Mouse (Mus musculus) right cerebral cortex, postnatal 14 days (tissue): Measurements from ENCODE around the gene Atp6v1a.

Experiments used
- DNase-seq: peaks from one replicate; pipeline ENCODE4 v3.0.0; 2022

Atp6v1a gene

GRCm38 (mm10) chr16:44136511-44137021 lies 2.9 kb downstream of the Atp6v1a start:
- DNase-seq = no peak

GRCm38 (mm10) chr16:44133187-44133586 lies 6.3 kb downstream of the Atp6v1a start:
- no peak for DNase-seq

GRCm38 (mm10) chr16:44132300-44132699 lies 7.2 kb downstream of the Atp6v1a start:
- DNase-seq = no peak

GRCm38 (mm10) chr16:44126437-44126836 lies 13.1 kb downstream of the Atp6v1a start:
- DNase-seq = no peak

GRCm38 (mm10) chr16:44125436-44125835 lies 14.1 kb downstream of the Atp6v1a start:
- no peak for DNase-seq

- no peak for DNase-seq
These were observed 14.8 kb downstream of the Atp6v1a start for GRCm38 (mm10) chr16:44124713-44125112.

- DNase-seq = no peak
These were observed 15.7 kb downstream of the Atp6v1a start for GRCm38 (mm10) chr16:44123786-44124185.

GRCm38 (mm10) chr16:44122982-44123725 lies 16.4 kb downstream of the Atp6v1a start:
- no peak for DNase-seq

GRCm38 (mm10) chr16:44122574-44122973 lies 16.9 kb downstream of the Atp6v1a start:
- no peak for DNase-seq

GRCm38 (mm10) chr16:44122122-44122521 lies 17.4 kb downstream of the Atp6v1a start:
- no peak for DNase-seq

GRCm38 (mm10) chr16:44119753-44120501 lies 19.6 kb downstream of the Atp6v1a start:
- no peak for DNase-seq

- peak; percentile 36 for DNase-seq
These were observed 30.5 kb downstream of the Atp6v1a start for GRCm38 (mm10) chr16:44109002-44109401.

- no peak for DNase-seq
These were observed 34.3 kb downstream of the Atp6v1a start for GRCm38 (mm10) chr16:44105211-44105610.

- no peak for DNase-seq
These were observed 35.4 kb downstream of the Atp6v1a start for GRCm38 (mm10) chr16:44103806-44104766.

- DNase-seq = no peak
These were observed 36.6 kb downstream of the Atp6v1a start for GRCm38 (mm10) chr16:44102925-44103324.

- no peak for DNase-seq
These were observed 38.3 kb downstream of the Atp6v1a start for GRCm38 (mm10) chr16:44101181-44101710.

GRCm38 (mm10) chr16:44099377-44099776 lies 40.1 kb downstream of the Atp6v1a start:
- no peak for DNase-seq

- no peak for DNase-seq
These were observed 51.9 kb downstream of the Atp6v1a start for GRCm38 (mm10) chr16:44087650-44088049.

- peak; percentile 53 for DNase-seq
These were observed 76.2 kb downstream of the Atp6v1a start, which contains the start of gene Gramd1c for GRCm38 (mm10) chr16:44063025-44063894. Gramd1c (minus strand) TSS chr16:44063345.

- no peak for DNase-seq
These were observed 78.2 kb downstream of the Atp6v1a start for GRCm38 (mm10) chr16:44061341-44061740.

- DNase-seq = no peak
These were observed 78.8 kb downstream of the Atp6v1a start for GRCm38 (mm10) chr16:44060604-44061286.
